Mouse (Mus musculus) E14TG2a.4 (cell line): ENCODE results near the gene Pla2g4f.

Experiments used
- CTCF ChIP-seq: conservative IDR thresholded peaks from 2 replicates; pipeline ENCODE4 v1.5.1; 2014; ENCODE audit warnings: low read length
- NANOG ChIP-seq: IDR thresholded peaks from 2 replicates; pipeline ENCODE4 v1.6.1; 2014; ENCODE audit warnings: borderline replicate concordance, low read length, mixed read lengths
- POU5F1 ChIP-seq: IDR thresholded peaks from 2 replicates; pipeline ENCODE4 v1.6.1; 2014; ENCODE audit warnings: low read length, borderline replicate concordance

DNA sequence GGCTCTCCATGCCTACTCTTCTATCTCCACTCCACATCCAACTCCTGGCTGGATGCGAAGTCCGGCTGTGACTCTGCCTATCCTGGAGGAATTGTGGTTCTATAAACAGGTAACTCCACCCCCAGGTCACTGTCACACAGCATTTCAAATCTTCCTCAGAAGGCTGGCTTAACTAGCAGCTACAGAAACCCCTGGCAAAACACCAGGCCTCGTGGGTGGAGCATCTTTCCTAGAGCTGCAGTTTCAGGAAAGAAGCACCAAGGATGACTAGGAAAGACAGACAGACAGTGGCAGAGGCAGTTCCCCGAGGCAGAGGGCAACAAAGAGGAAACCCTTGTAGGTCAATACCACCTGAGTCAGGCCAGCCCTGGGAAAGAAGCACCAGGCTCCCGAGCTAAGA is 25.0 kb downstream of the Pla2g4f start, which contains the start of gene Pla2g4d:
- no peak for TF ChIP-seq CTCF
- TF ChIP-seq POU5F1: no peak
- no peak for TF ChIP-seq NANOG
